Mouse (Mus musculus) hindbrain, embryonic 16.5 days (tissue): ENCODE measurements around the gene Lrrk1. TPM values are rescaled to one million over a fixed set of nuclear protein-coding genes. Genes with fewer than 3 reads are reported as not detected.

Experiments
- ATAC-seq: fragments of 200-750 bp; cut with Nextera tagmentation; 2 replicates; pipeline ENCODE4 v1.8.0; 2017; ENCODE audit warnings: moderate TSS enrichment, moderate library complexity
- H3K27ac ChIP-seq: fragments of 300-500 bp; sonication (generic); 2 replicates; pipeline ENCODE4 v1.5.1; 2014; ENCODE audit warnings: low read depth, mild to moderate bottlenecking, control low read depth, low read length, moderate library complexity
- H3K27me3 ChIP-seq: fragments of 300-500 bp; sonication (generic); replicated peaks from 2 replicates; pipeline ENCODE4 v1.6.1; 2014; ENCODE audit warnings: low read length; ENCODE audit not compliant: control insufficient read depth, insufficient read depth
- H3K36me3 ChIP-seq: fragments of 300-500 bp; sonication (generic); 2 replicates; pipeline ENCODE4 v1.6.1; 2014; ENCODE audit warnings: mild to moderate bottlenecking, low read length, moderate library complexity, mixed read lengths; ENCODE audit not compliant: control insufficient read depth, insufficient read depth
- H3K4me1 ChIP-seq: fragments of 300-500 bp; sonication (generic); 2 replicates; pipeline ENCODE4 v1.6.1; 2014; ENCODE audit warnings: low read depth, low read length; ENCODE audit not compliant: control insufficient read depth, insufficient read depth
- H3K4me2 ChIP-seq: fragments of 300-500 bp; sonication (generic); 2 replicates; pipeline ENCODE4 v1.6.1; 2014; ENCODE audit warnings: mild to moderate bottlenecking, low read length, control low read depth, moderate library complexity
- H3K4me3 ChIP-seq: fragments of 300-500 bp; sonication (generic); 2 replicates; pipeline ENCODE4 v1.5.1; 2014; ENCODE audit warnings: mild to moderate bottlenecking, low read length, control low read depth, moderate library complexity
- H3K9ac ChIP-seq: fragments of 300-500 bp; sonication (generic); 2 replicates; pipeline ENCODE4 v1.6.1; 2014; ENCODE audit warnings: low read depth, mild to moderate bottlenecking, control low read depth, low read length, moderate library complexity
- H3K9me3 ChIP-seq: fragments of 300-500 bp; sonication (generic); 2 replicates; pipeline ENCODE4 v1.6.1; 2014; ENCODE audit warnings: mild to moderate bottlenecking, low read length, moderate library complexity; ENCODE audit not compliant: control insufficient read depth
- WGBS: fragments of 180-500 bp; shearing (Covaris S2); extraction: QIAGEN DNeasy Blood & Tissue Kit; methylation state at CpG from one replicate; pipeline ENCODE4 v1.1.7; 2014; 5-methylcytosine and 5-hydroxymethylcytosine counted together
- polyA plus RNA-seq: library from polyadenylated mRNA; unstranded; fragments of >200 nt; fragmentation: Nextera tagmentation; extraction: Ambion mirVana; gene quantifications from 2 replicates; pipeline ENCODE4 v1.2.1, GENCODE M21; 2015

The Lrrk1 gene
- polyA plus RNA-seq, 1 experiment from 2014 or later = 3.0 TPM

DNA sequence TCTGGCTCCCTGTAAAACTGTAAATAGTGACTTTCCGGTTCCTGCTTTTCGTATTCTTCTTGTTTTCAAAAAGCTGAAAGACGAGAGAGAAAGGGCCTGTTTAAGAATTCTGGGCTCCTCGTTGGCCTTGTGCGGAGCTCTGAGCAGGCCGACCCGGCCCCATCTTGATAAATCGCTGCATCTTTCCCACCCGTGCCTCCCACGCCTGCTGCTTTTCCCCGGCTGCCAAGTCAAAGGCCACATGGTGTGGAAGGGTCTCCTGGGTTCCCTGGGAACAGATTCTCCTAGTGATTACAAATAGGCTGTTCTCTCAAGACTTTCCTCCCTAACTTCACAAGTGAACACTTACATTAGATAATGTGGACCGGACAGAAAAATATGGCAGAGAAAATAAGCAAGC is 105.9 kb downstream of the Lrrk1 start:
- 0 out of 2 replicates have a peak overlapping the region, but pooled peaks have one; percentile 30 for H3K27ac ChIP-seq
- H3K4me1 ChIP-seq = peaks cover 9% of the 10 kb centered on the region
- H3K36me3 ChIP-seq = no peaks in the 10 kb centered on the region
- peak; percentile 71; the same call in 1 of the 2 replicates for ATAC-seq
- no peak overlapping the region for H3K9ac ChIP-seq
- no peaks in the 10 kb centered on the region for H3K27me3 ChIP-seq
- no peaks in the 10 kb centered on the region for H3K9me3 ChIP-seq
- 43% methylated on average over 12 of the region's 12 CpGs for WGBS
- H3K4me3 ChIP-seq = no peak overlapping the region
- no peak overlapping the region for H3K4me2 ChIP-seq

- WGBS = 88% methylated on average over 3 of the region's 3 CpGs
- no peak overlapping the region for H3K9ac ChIP-seq
- H3K27ac ChIP-seq = no peak overlapping the region
- no peak overlapping the region for H3K4me3 ChIP-seq
- no peak overlapping the region for H3K4me2 ChIP-seq
- H3K36me3 ChIP-seq = no peaks in the 10 kb centered on the region
- no peaks in the 10 kb centered on the region for H3K9me3 ChIP-seq
- H3K27me3 ChIP-seq = no peaks in the 10 kb centered on the region
- H3K4me1 ChIP-seq = peaks cover 4% of the 10 kb centered on the region; the same call in 1 of the 2 replicates
- ATAC-seq = no peak
These were observed 110.1 kb downstream of the Lrrk1 start for GRCm38 (mm10) chr7:66278001-66278400.

- H3K9me3 ChIP-seq = no peaks in the 10 kb centered on the region
- H3K27ac ChIP-seq = no peak overlapping the region
- no peaks in the 10 kb centered on the region for H3K4me1 ChIP-seq
- H3K4me3 ChIP-seq = no peak overlapping the region
- H3K4me2 ChIP-seq = no peak overlapping the region
- H3K27me3 ChIP-seq = no peaks in the 10 kb centered on the region
- no peaks in the 10 kb centered on the region for H3K36me3 ChIP-seq
- 95% methylated on average over 5 of the region's 5 CpGs for WGBS
- no peak overlapping the region for H3K9ac ChIP-seq
- ATAC-seq = no peak
These were observed 114.7 kb downstream of the Lrrk1 start for GRCm38 (mm10) chr7:66273494-66273893.

- H3K27me3 ChIP-seq = no peaks in the 10 kb centered on the region
- no peaks in the 10 kb centered on the region for H3K4me1 ChIP-seq
- no peak overlapping the region for H3K4me2 ChIP-seq
- no peaks in the 10 kb centered on the region for H3K36me3 ChIP-seq
- H3K4me3 ChIP-seq = no peak overlapping the region
- H3K9ac ChIP-seq = no peak overlapping the region
- WGBS = 75% methylated on average over 6 of the region's 6 CpGs
- no peak for ATAC-seq
- H3K27ac ChIP-seq = no peak overlapping the region
- H3K9me3 ChIP-seq = no peaks in the 10 kb centered on the region
These were observed 116.9 kb downstream of the Lrrk1 start for GRCm38 (mm10) chr7:66271226-66271625.

GRCm38 (mm10) chr7:66266942-66267850 is 121.0 kb downstream of the Lrrk1 start:
- H3K27me3 ChIP-seq = no peaks in the 10 kb centered on the region
- ATAC-seq = no peak
- 91% methylated on average over 6 of the region's 6 CpGs for whole genome bisulfite sequencing
- H3K9ac ChIP-seq = no peak overlapping the region
- H3K4me2 ChIP-seq = no peak overlapping the region
- no peaks in the 10 kb centered on the region for H3K4me1 ChIP-seq
- H3K36me3 ChIP-seq = no peaks in the 10 kb centered on the region
- H3K27ac ChIP-seq = no peak overlapping the region
- H3K4me3 ChIP-seq = no peak overlapping the region
- H3K9me3 ChIP-seq = no peaks in the 10 kb centered on the region

DNA sequence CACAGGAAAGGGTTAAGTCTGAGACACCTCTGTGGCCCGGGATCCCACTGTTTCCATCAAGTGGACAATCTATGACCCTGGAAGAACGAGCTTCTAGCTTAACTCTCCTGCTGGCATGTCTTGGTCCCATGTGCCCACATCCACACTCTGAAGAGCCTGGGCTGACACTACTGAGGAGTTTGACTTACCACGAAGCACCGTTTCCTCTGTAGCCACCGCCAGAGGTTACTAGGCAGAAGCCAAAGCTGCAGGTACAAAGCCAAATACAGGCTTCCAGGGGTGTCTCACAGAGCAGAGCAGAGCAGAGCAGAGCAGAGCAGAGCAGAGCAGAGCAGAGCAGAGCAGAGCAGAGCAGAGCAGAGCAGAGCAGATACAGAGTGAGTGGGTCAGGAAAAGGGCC is 124.7 kb downstream of the Lrrk1 start:
- H3K36me3 ChIP-seq = no peaks in the 10 kb centered on the region
- H3K4me1 ChIP-seq = peaks cover 11% of the 10 kb centered on the region
- ATAC-seq = no peak
- no peak overlapping the region for H3K4me3 ChIP-seq
- no peak overlapping the region for H3K9ac ChIP-seq
- no peaks in the 10 kb centered on the region for H3K27me3 ChIP-seq
- H3K4me2 ChIP-seq = no peak overlapping the region
- H3K9me3 ChIP-seq = no peaks in the 10 kb centered on the region
- no peak overlapping the region for H3K27ac ChIP-seq
- 70% methylated on average over 5 of the region's 5 CpGs for WGBS

DNA sequence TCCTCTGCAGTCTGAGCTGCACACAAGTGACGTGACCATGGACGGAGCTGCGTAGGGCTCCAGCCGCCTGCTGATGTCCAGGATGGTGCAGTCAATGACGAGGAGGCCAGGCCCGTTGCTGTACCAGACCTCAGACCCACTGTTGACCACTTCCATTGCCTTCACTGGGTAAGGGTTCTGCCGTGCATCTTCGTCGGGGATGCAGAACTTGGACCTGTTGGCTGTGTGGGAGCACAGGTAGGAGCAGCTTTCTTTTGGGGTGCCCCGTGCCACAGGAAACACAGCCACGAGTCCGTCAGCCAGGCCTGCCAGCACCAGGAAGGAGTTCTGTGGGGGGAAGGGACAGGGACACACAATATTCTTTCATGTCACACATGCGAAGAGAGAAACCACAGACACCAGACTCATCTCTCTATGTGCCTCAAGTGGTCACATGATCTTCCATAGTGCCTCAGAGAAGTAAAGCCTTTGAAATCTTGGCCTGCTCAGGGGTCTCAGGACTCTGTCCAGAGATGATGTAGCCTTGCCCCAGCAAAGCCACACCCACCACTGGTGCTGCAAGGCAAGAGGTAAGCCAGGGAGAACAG is 125.5 kb downstream of the Lrrk1 start:
- WGBS = 95% methylated on average over 13 of the region's 13 CpGs
- Histone ChIP-seq H3K27me3 (no peaks in the 10 kb centered on the region), H3K4me2 (no peak overlapping the region), H3K27ac (no peak overlapping the region), H3K4me3 (no peak overlapping the region), H3K4me1 (peaks cover 11% of the 10 kb centered on the region), H3K36me3 (no peaks in the 10 kb centered on the region), H3K9ac (no peak overlapping the region), H3K9me3 (no peaks in the 10 kb centered on the region)
- ATAC-seq = no peak

DNA sequence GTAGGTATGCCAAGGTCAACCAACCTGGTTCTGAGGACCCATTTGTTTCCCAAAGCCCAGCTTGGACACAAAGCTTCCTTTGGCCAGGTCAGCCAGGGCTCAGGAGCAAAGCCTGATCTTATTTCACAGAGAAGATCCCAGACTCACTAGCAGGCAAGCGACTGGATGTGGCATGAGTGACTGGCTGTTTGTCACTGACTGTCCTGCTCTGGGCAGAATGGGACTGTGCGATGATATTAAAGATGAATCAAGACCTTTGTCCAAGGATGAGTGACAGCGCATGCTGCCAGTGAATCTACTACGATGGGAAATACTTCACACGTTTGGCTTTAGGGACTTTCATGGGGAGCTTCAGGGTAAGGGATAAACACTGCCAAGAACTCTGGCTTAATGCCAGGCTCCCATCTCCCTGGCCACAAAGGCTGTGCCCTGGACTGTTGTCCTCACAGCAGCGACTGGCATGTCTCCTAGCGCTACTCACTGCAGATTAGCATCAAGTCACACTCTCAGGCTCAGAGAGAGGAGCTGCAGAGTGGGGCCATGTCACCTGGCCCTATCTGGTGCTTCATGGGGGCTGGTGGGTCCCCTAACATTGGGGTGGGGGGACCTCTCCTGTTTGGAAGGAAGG is 127.3 kb downstream of the Lrrk1 start:
- Histone ChIP-seq H3K27me3 (no peaks in the 10 kb centered on the region), H3K9ac (no peak overlapping the region), H3K36me3 (no peaks in the 10 kb centered on the region), H3K4me2 (no peak overlapping the region), H3K27ac (no peak overlapping the region; the same call in 1 of the 2 replicates), H3K4me3 (no peak overlapping the region), H3K4me1 (peaks cover 11% of the 10 kb centered on the region), H3K9me3 (no peaks in the 10 kb centered on the region)
- ATAC-seq = peak; percentile 85
- whole genome bisulfite sequencing = 66% methylated on average over 7 of the region's 7 CpGs

GRCm38 (mm10) chr7:66260295-66260694 is 127.9 kb downstream of the Lrrk1 start:
- Histone ChIP-seq H3K9ac (no peak overlapping the region), H3K4me2 (no peak overlapping the region), H3K27me3 (no peaks in the 10 kb centered on the region), H3K27ac (no peak overlapping the region; the same call in 1 of the 2 replicates), H3K4me3 (no peak overlapping the region), H3K9me3 (no peaks in the 10 kb centered on the region), H3K36me3 (no peaks in the 10 kb centered on the region), H3K4me1 (peaks cover 11% of the 10 kb centered on the region)
- no peak for ATAC-seq
- WGBS = 85% methylated on average over 8 of the region's 8 CpGs
